Mouse (Mus musculus) thymus, adult 2 months (tissue): ENCODE results near the gene Ccna1.

Experiments
- CTCF ChIP-seq: fragments of 200-500 bp; IDR thresholded peaks from 2 replicates; pipeline ENCODE4 v1.5.1; 2012; ENCODE audit warnings: mild to moderate bottlenecking, control low read depth, low read length, moderate library complexity, borderline replicate concordance; ENCODE audit not compliant: control insufficient read depth, poor library complexity, insufficient read depth; ENCODE audit errors: extremely low read depth
- POLR2A ChIP-seq: fragments of 200-500 bp; IDR thresholded peaks from 2 replicates; pipeline ENCODE4 v1.6.1; 2012; ENCODE audit warnings: mild to moderate bottlenecking, low read length, control low read depth, moderate library complexity; ENCODE audit not compliant: control insufficient read depth, poor library complexity, insufficient read depth; ENCODE audit errors: extremely low read depth

- TF ChIP-seq POLR2A (no peak), CTCF (no peak)
Observed at GRCm38 (mm10) chr3:55085716-55086115, 30.4 kb upstream of the Ccna1 start.
